Mouse (Mus musculus) hindbrain, embryonic 16.5 days (tissue): ENCODE data around the gene 2310039H08Rik. TPM values are rescaled to one million over a fixed set of nuclear protein-coding genes. Genes with fewer than 3 reads are reported as not detected.
"Not testable (repeated sequence)": the region's sequence is repeated elsewhere in the genome, so short reads cannot be mapped to it uniquely, and the experiment has no call there.

Experiments
- ATAC-seq: fragments of 200-750 bp; cut with Nextera tagmentation; 2 replicates; pipeline ENCODE4 v1.8.0; 2017; ENCODE audit warnings: moderate TSS enrichment, moderate library complexity
- H3K27ac ChIP-seq: fragments of 300-500 bp; sonication (generic); 2 replicates; pipeline ENCODE4 v1.5.1; 2014; ENCODE audit warnings: low read depth, mild to moderate bottlenecking, control low read depth, low read length, moderate library complexity
- H3K27me3 ChIP-seq: fragments of 300-500 bp; sonication (generic); replicated peaks from 2 replicates; pipeline ENCODE4 v1.6.1; 2014; ENCODE audit warnings: low read length; ENCODE audit not compliant: control insufficient read depth, insufficient read depth
- H3K36me3 ChIP-seq: fragments of 300-500 bp; sonication (generic); 2 replicates; pipeline ENCODE4 v1.6.1; 2014; ENCODE audit warnings: mild to moderate bottlenecking, low read length, moderate library complexity, mixed read lengths; ENCODE audit not compliant: control insufficient read depth, insufficient read depth
- H3K4me1 ChIP-seq: fragments of 300-500 bp; sonication (generic); 2 replicates; pipeline ENCODE4 v1.6.1; 2014; ENCODE audit warnings: low read depth, low read length; ENCODE audit not compliant: control insufficient read depth, insufficient read depth
- H3K4me2 ChIP-seq: fragments of 300-500 bp; sonication (generic); 2 replicates; pipeline ENCODE4 v1.6.1; 2014; ENCODE audit warnings: mild to moderate bottlenecking, low read length, control low read depth, moderate library complexity
- H3K4me3 ChIP-seq: fragments of 300-500 bp; sonication (generic); 2 replicates; pipeline ENCODE4 v1.5.1; 2014; ENCODE audit warnings: mild to moderate bottlenecking, low read length, control low read depth, moderate library complexity
- H3K9ac ChIP-seq: fragments of 300-500 bp; sonication (generic); 2 replicates; pipeline ENCODE4 v1.6.1; 2014; ENCODE audit warnings: low read depth, mild to moderate bottlenecking, control low read depth, low read length, moderate library complexity
- H3K9me3 ChIP-seq: fragments of 300-500 bp; sonication (generic); 2 replicates; pipeline ENCODE4 v1.6.1; 2014; ENCODE audit warnings: mild to moderate bottlenecking, low read length, moderate library complexity; ENCODE audit not compliant: control insufficient read depth
- WGBS: fragments of 180-500 bp; shearing (Covaris S2); extraction: QIAGEN DNeasy Blood & Tissue Kit; methylation state at CpG from one replicate; pipeline ENCODE4 v1.1.7; 2014; 5-methylcytosine and 5-hydroxymethylcytosine counted together
- polyA plus RNA-seq: library from polyadenylated mRNA; unstranded; fragments of >200 nt; fragmentation: Nextera tagmentation; extraction: Ambion mirVana; gene quantifications from 2 replicates; pipeline ENCODE4 v1.2.1, GENCODE M21; 2015

Gene 2310039H08Rik
- polyA plus RNA-seq, 1 experiment from 2014 or later: 57.2 TPM

DNA sequence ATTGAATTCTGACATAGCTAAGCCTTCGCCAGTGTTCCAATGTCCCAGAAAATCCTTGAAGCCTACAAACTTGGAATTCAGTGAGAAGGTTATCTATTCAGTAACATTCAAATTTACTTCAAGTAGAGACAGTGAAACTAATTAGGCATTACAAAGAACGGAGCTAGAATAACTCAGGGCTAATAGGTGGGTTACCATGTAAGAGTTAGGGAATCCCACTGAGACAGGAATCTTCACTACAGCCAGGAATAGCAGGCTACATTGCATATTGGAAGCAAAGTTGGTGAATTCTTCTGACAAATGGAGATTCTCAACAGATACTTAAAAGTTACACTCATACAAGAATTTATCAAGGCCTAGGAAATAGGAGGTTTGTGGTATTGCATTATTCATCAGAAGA lies 15.5 kb downstream of the 2310039H08Rik start:
- H3K27ac ChIP-seq, H3K27me3 ChIP-seq, H3K9me3 ChIP-seq, H3K4me3 ChIP-seq, ATAC-seq, H3K4me1 ChIP-seq, H3K36me3 ChIP-seq, H3K4me2 ChIP-seq, H3K9ac ChIP-seq: not testable (repeated sequence)
- WGBS: 51% methylated on average over 2 of the region's 2 CpGs

DNA sequence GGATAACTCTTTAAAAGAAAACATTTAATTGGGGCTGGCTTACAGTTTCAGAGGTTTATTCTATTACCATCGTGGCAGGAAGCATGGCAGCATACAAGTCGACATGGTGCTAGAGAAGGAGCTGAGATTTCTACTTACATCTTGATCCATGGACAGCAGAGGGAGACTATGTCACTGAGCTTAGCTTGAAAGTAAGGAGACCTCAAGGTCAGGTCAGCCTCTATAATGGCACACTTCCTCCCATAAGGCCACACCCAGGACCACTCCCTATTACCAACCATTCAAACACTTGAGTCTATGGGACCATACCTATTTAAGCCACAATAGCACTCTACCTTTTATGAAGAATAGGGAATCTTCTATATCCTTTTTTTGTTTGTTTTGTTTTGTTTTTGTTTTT lies 20.5 kb downstream of the 2310039H08Rik start:
- H3K4me3 ChIP-seq: no peak overlapping the region
- ATAC-seq: no peak

DNA sequence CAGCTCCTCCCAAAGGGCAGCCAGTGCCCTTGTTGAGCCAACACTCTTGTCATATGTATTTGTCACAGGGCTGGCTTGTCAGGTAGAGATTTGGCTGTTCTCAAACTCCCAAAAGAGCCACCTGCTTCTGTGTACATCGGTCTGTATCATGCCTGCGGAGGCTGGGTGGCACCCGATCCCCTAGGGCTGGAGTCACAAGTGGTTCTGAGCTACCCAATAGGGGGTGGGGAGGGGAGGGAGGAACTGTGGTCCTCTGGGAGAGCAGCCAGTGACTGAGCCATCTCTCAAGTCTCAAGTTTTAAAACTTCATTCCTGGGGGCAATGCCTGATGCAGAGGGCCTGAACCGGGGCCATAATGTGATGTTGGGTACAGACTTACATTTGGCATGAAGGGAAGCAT lies 24.3 kb downstream of the 2310039H08Rik start:
- Histone ChIP-seq H3K4me1 (no peaks in the 10 kb centered on the region), H3K4me2 (no peak overlapping the region), H3K9ac (no peak overlapping the region), H3K27ac (no peak overlapping the region), H3K27me3 (no peaks in the 10 kb centered on the region), H3K9me3 (no peaks in the 10 kb centered on the region), H3K36me3 (peaks cover 18% of the 10 kb centered on the region), H3K4me3 (no peak overlapping the region)
- ATAC-seq: no peak
- 87% methylated on average over 4 of the region's 4 CpGs for WGBS

More for the DNA sequence above, 20.5 kb downstream of the 2310039H08Rik start:
- Histone ChIP-seq H3K4me1 (no peaks in the 10 kb centered on the region), H3K27ac (no peak overlapping the region), H3K9ac (no peak overlapping the region), H3K9me3 (no peaks in the 10 kb centered on the region), H3K36me3 (no peaks in the 10 kb centered on the region), H3K27me3 (no peaks in the 10 kb centered on the region), H3K4me2 (no peak overlapping the region)
- 90% methylated on average over 2 of the region's 2 CpGs for WGBS

- H3K9me3 ChIP-seq: no peaks in the 10 kb centered on the region
- H3K27ac ChIP-seq: no peak overlapping the region
- no peaks in the 10 kb centered on the region for H3K27me3 ChIP-seq
- H3K9ac ChIP-seq: no peak overlapping the region
- ATAC-seq: no peak
- H3K4me2 ChIP-seq: no peak overlapping the region
- H3K36me3 ChIP-seq: peaks cover 18% of the 10 kb centered on the region
- no peaks in the 10 kb centered on the region for H3K4me1 ChIP-seq
- no peak overlapping the region for H3K4me3 ChIP-seq
- 57% methylated on average over 5 of the region's 8 CpGs for WGBS
Observed at GRCm38 (mm10) chr17:46797386-46797785, 25.0 kb downstream of the 2310039H08Rik start.

DNA sequence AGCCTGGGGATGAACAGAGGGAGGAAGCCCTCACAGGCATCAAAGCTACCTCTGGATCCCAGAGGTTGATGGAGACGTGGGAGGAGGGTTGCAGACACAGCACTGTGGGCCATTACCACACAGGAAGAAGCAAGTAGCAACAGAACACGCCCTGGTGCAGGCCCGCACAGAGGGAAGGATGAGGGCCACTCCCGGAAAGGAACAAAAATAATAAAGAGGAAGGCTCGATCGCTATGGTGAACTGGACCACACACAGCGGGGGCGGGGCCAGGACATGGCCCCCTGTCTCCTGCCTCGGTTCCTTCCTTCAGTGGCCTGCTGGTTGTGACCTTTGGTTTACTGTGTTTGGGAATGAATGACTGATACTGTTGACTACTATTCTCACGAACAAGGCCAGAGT lies 27.2 kb downstream of the 2310039H08Rik start:
- no peak for ATAC-seq
- no peak overlapping the region for H3K27ac ChIP-seq
- 75% methylated on average over 10 of the region's 10 CpGs for whole genome bisulfite sequencing
- H3K27me3 ChIP-seq: no peaks in the 10 kb centered on the region
- H3K4me1 ChIP-seq: no peaks in the 10 kb centered on the region
- no peak overlapping the region for H3K9ac ChIP-seq
- peaks cover 18% of the 10 kb centered on the region for H3K36me3 ChIP-seq
- H3K4me2 ChIP-seq: no peak overlapping the region
- no peak overlapping the region for H3K4me3 ChIP-seq
- H3K9me3 ChIP-seq: no peaks in the 10 kb centered on the region

DNA sequence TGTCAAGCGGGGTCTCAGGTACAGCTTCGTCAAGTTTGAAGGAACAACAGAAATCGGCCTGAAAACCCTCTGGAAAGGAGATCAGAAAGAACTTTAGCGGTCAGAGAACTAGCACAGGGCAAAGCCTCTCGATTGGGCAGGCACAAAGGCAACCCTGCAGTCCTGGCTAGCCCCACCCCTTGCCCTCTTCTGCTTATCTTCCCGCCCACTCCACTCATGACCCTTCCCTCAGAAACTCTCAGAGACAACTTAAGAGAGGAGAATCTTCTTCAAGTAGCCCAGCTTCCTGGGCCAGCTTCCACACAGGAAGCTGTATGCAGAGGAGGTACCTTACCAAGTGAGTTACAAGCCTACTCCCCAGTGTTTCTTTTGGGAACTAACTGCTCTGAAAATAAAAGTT lies 29.3 kb downstream of the 2310039H08Rik start:
- WGBS: 89% methylated on average over 6 of the region's 6 CpGs

DNA sequence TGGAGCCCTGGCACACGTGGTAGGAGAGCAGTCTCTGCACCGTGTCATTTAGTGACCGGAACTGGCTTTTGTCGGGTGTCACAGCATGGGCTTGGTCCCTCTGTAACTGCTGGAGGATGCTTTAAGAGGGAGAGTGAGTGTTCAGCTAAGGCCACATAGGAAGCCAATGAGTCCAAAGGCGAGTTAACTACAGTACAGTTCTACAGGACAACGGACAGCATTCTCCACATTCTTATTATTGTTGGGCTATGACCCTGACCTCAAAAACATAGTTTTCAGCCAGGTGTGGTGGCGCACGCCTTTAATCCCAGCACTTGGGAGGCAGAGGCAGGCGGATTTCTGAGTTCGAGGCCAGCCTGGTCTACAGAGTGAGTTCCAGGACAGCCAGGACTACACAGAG lies 35.9 kb downstream of the 2310039H08Rik start:
- Histone ChIP-seq H3K9ac (no peak overlapping the region), H3K27me3 (no peaks in the 10 kb centered on the region), H3K4me1 (no peaks in the 10 kb centered on the region), H3K27ac (no peak overlapping the region), H3K4me2 (no peak overlapping the region), H3K9me3 (no peaks in the 10 kb centered on the region), H3K4me3 (no peak overlapping the region), H3K36me3 (peaks cover 30% of the 10 kb centered on the region)
- WGBS: 96% methylated on average over 10 of the region's 10 CpGs
- no peak for ATAC-seq

More for the DNA sequence above, 29.3 kb downstream of the 2310039H08Rik start:
- Histone ChIP-seq H3K9me3 (no peaks in the 10 kb centered on the region), H3K4me3 (no peak overlapping the region), H3K27ac (no peak overlapping the region), H3K4me1 (no peaks in the 10 kb centered on the region), H3K27me3 (no peaks in the 10 kb centered on the region), H3K4me2 (no peak overlapping the region), H3K9ac (no peak overlapping the region), H3K36me3 (peaks cover 26% of the 10 kb centered on the region)
- ATAC-seq: no peak

DNA sequence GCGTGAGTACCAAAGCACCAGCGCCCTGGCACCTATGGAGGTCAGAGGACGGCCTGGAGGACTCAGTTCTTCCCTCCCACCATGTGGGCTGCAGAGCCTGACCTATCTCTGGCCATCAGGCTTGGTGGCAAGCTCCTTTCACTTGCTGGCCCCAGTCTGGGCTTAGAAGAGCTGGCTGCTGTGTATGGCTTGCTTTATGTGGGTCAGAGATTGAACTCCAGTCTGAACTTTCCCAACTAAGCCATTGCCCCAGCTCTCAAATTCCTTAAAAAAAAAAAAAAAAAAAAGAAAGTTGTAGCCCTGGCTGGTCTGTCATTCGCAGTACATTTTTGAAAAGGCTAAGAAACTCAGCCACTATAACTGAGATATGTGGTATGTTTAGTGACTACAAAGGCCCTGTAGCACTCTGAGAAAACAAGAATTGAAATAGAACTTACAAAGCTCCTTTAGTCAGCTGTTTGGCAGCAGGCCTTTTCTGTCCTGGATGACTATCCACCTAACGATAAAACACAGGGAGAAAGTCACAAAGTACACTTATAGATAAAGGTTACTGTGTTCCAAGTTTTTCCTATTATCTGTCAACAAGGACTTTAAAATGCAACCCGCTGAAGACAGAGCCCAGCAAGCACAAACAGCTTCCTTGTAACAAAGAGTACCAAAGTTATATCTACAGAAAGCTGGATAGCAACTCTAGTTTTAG lies 36.8 kb downstream of the 2310039H08Rik start:
- Histone ChIP-seq H3K4me1 (no peaks in the 10 kb centered on the region), H3K4me3 (no peak overlapping the region), H3K36me3 (peaks cover 35% of the 10 kb centered on the region), H3K27ac (no peak overlapping the region), H3K9ac (no peak overlapping the region), H3K9me3 (no peaks in the 10 kb centered on the region), H3K27me3 (no peaks in the 10 kb centered on the region), H3K4me2 (no peak overlapping the region)
- WGBS: 84% methylated on average over 6 of the region's 6 CpGs
- no peak for ATAC-seq

DNA sequence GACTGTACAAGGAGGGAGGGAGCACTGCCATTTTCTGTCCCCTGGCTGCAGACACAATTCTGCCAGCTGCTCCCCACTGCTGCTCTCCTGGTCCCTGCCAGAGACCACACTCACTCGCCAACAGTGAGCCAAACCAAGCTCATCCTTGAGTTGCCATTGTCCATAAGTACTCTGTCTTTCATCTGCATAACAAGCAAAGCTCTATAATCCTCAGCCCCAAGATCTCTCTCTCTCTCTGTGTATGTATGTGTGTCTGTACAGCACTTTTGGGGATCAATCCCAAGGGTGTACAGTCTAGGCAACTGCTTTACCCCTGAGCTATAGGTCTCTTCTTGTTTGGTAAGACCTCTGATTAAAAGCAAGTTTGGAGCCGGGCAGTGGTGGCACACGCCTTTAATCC lies 38.2 kb downstream of the 2310039H08Rik start:
- no peak overlapping the region for H3K9ac ChIP-seq
- peaks cover 35% of the 10 kb centered on the region for H3K36me3 ChIP-seq
- no peak overlapping the region for H3K4me3 ChIP-seq
- H3K4me1 ChIP-seq: no peaks in the 10 kb centered on the region
- no peak overlapping the region for H3K27ac ChIP-seq
- no peaks in the 10 kb centered on the region for H3K9me3 ChIP-seq
- 88% methylated on average over 3 of the region's 3 CpGs for WGBS
- H3K4me2 ChIP-seq: no peak overlapping the region
- no peak for ATAC-seq
- no peaks in the 10 kb centered on the region for H3K27me3 ChIP-seq
